Mouse (Mus musculus): Measurements from ENCODE around the gene Gm13693.
"Not testable (repeated sequence)": the region's sequence is repeated elsewhere in the genome, so short reads cannot be mapped to it uniquely, and the experiment has no call there.

GRCm38 (mm10) chr2:83967013-83967412, 5.7 kb downstream of the Gm13693 start, which contains the start of gene Gm13695:
- TF ChIP-seq CTCF (IDR thresholded peaks at IDR 0.05; ENCODE audit: control insufficient read depth, insufficient read depth, low read length); POLR2A (IDR thresholded peaks at IDR 0.05; ENCODE audit: borderline replicate concordance, control insufficient read depth, low read depth, low read length): not testable (repeated sequence)

Data from bone marrow, adult 2 months (tissue).